Mouse (Mus musculus) spleen, adult 2 months (tissue): Measurements from ENCODE around the gene Slc23a2.

Experiments
- CTCF ChIP-seq: fragments of 200-500 bp; IDR thresholded peaks from 2 replicates; pipeline ENCODE4 v1.5.1; 2011; ENCODE audit warnings: mild to moderate bottlenecking, inconsistent platforms; ENCODE audit not compliant: insufficient read depth, insufficient read length, insufficient replicate concordance; ENCODE audit errors: extremely low read depth
- POLR2A ChIP-seq: fragments of 200-500 bp; IDR thresholded peaks from 2 replicates; pipeline ENCODE4 v1.6.1; 2011; ENCODE audit warnings: low read depth, low read length, inconsistent platforms

DNA sequence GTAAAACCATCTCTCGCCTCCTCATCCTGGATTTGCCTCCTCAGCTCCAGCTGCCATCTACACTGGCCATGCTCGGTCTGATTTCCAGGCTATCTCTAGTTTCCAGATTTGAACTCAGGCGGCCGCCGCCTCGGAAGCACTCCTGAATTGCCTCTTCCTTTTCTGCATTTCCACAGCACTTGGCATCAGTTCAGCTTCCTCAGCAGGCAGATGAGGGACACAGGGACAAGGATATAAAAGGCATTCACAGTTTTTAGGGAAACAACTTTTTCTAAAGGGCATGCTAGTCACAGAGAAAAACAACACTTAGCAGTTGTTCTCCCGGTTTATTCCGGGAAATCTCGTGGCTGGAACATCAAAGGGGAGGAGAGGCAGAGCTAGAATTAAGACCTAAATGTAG is 37.3 kb downstream of the Slc23a2 start:
- TF ChIP-seq CTCF (no peak), POLR2A (no peak)
